Mouse (Mus musculus): Measurements from ENCODE around the gene Cul4a. TPM values are rescaled to one million over a fixed set of nuclear protein-coding genes. Genes with fewer than 3 reads are reported as not detected.

Gene Cul4a
- polyA plus RNA-seq, 1 experiment, result 3.6 TPM

GRCm38 (mm10) chr8:13180408-13180807 is 75.0 kb downstream of the Cul4a start:
- Histone ChIP-seq H3K4me1 (ENCODE audit: control insufficient read depth) (peaks cover 19% of the 10 kb centered on the region), H3K27me3 (ENCODE audit: control insufficient read depth) (no peaks in the 10 kb centered on the region), H3K36me3 (ENCODE audit: control insufficient read depth) (peaks cover 62% of the 10 kb centered on the region), H3K4me3 (replicated peaks) (no peak overlapping the region), H3K9me3 (ENCODE audit: control insufficient read depth, low read length) (no peaks in the 10 kb centered on the region)
- TF ChIP-seq GATA1 (IDR thresholded peaks at IDR 0.05; ENCODE audit: low read length) (no peak), TAL1 (IDR thresholded peaks at IDR 0.05; ENCODE audit: low read length) (no peak)

GRCm38 (mm10) chr8:13180911-13181690 is 75.7 kb downstream of the Cul4a start:
- TF ChIP-seq GATA1 (IDR thresholded peaks at IDR 0.05; ENCODE audit: low read length), result no peak
- TF ChIP-seq TAL1 (IDR thresholded peaks at IDR 0.05; ENCODE audit: low read length), result no peak
- no peaks in the 10 kb centered on the region for H3K27me3 ChIP-seq (ENCODE audit: control insufficient read depth)

GRCm38 (mm10) chr8:13181691-13181976 is 76.2 kb downstream of the Cul4a start:
- TF ChIP-seq GATA1 (IDR thresholded peaks at IDR 0.05; ENCODE audit: low read length) (no peak), TAL1 (IDR thresholded peaks at IDR 0.05; ENCODE audit: low read length) (no peak)
- Histone ChIP-seq H3K4me1 (ENCODE audit: control insufficient read depth) (peaks cover 19% of the 10 kb centered on the region), H3K27me3 (ENCODE audit: control insufficient read depth) (no peaks in the 10 kb centered on the region), H3K9me3 (ENCODE audit: control insufficient read depth, low read length) (no peaks in the 10 kb centered on the region), H3K4me3 (replicated peaks) (no peak overlapping the region), H3K36me3 (ENCODE audit: control insufficient read depth) (peaks cover 59% of the 10 kb centered on the region)

More at GRCm38 (mm10) chr8:13180911-13181690, 75.7 kb downstream of the Cul4a start:
- Histone ChIP-seq H3K4me1 (ENCODE audit: control insufficient read depth) (peaks cover 19% of the 10 kb centered on the region), H3K4me3 (replicated peaks) (no peak overlapping the region), H3K9me3 (ENCODE audit: control insufficient read depth, low read length) (no peaks in the 10 kb centered on the region), H3K36me3 (ENCODE audit: control insufficient read depth) (peaks cover 61% of the 10 kb centered on the region)

GRCm38 (mm10) chr8:13186819-13187218 is 81.4 kb downstream of the Cul4a start:
- TF ChIP-seq GATA1 (IDR thresholded peaks at IDR 0.05; ENCODE audit: low read length) (no peak), TAL1 (IDR thresholded peaks at IDR 0.05; ENCODE audit: low read length) (no peak)

GRCm38 (mm10) chr8:13187229-13187628 is 81.8 kb downstream of the Cul4a start:
- Histone ChIP-seq H3K27me3 (ENCODE audit: control insufficient read depth) (no peaks in the 10 kb centered on the region), H3K36me3 (ENCODE audit: control insufficient read depth) (peaks cover 58% of the 10 kb centered on the region), H3K4me3 (replicated peaks) (no peak overlapping the region), H3K9me3 (ENCODE audit: control insufficient read depth, low read length) (no peaks in the 10 kb centered on the region), H3K4me1 (ENCODE audit: control insufficient read depth) (peaks cover 9% of the 10 kb centered on the region)
- TF ChIP-seq GATA1 (IDR thresholded peaks at IDR 0.05; ENCODE audit: low read length), result no peak

More at GRCm38 (mm10) chr8:13186819-13187218, 81.4 kb downstream of the Cul4a start:
- peaks cover 13% of the 10 kb centered on the region for H3K4me1 ChIP-seq (ENCODE audit: control insufficient read depth)
- no peak overlapping the region for H3K4me3 ChIP-seq (replicated peaks)
- H3K36me3 ChIP-seq (ENCODE audit: control insufficient read depth), result peaks cover 56% of the 10 kb centered on the region
- H3K27me3 ChIP-seq (ENCODE audit: control insufficient read depth), result no peaks in the 10 kb centered on the region
- H3K9me3 ChIP-seq (ENCODE audit: control insufficient read depth, low read length), result no peaks in the 10 kb centered on the region

GRCm38 (mm10) chr8:13187638-13188037 is 82.2 kb downstream of the Cul4a start:
- no peak for TF ChIP-seq TAL1 (IDR thresholded peaks at IDR 0.05; ENCODE audit: low read length)
- TF ChIP-seq GATA1 (IDR thresholded peaks at IDR 0.05; ENCODE audit: low read length), result no peak
- no peaks in the 10 kb centered on the region for H3K27me3 ChIP-seq (ENCODE audit: control insufficient read depth)
- H3K4me3 ChIP-seq (replicated peaks), result no peak overlapping the region
- H3K9me3 ChIP-seq (ENCODE audit: control insufficient read depth, low read length), result no peaks in the 10 kb centered on the region
- peaks cover 6% of the 10 kb centered on the region for H3K4me1 ChIP-seq (ENCODE audit: control insufficient read depth)
- H3K36me3 ChIP-seq (ENCODE audit: control insufficient read depth), result peaks cover 56% of the 10 kb centered on the region

DNA sequence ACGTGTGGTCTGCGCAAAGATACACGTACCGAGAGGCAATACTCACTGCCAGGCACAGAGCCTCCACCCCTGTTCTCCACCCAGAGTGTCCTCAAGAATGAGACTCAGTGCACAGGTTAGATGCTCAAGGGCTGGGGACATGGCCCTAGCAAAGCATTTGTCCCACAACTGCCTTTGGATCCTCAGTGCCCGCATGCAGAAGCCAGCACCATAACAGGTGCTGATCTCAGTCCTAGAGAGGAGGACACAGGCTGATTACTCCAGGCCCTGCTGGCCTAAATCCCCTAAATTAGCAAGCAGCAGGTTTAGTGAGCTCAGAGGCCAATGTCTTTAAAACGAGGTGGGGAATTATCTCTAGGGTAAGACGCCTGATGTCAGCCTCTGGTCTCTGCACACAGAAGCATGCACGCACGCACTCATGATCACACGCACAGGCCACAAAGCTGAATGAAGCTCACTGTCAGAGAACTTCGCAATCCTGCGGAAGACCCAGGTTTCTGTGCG is 82.7 kb downstream of the Cul4a start:
- Histone ChIP-seq H3K4me3 (replicated peaks) (no peak overlapping the region), H3K36me3 (ENCODE audit: control insufficient read depth) (peaks cover 56% of the 10 kb centered on the region), H3K27me3 (ENCODE audit: control insufficient read depth) (no peaks in the 10 kb centered on the region), H3K4me1 (ENCODE audit: control insufficient read depth) (peaks cover 6% of the 10 kb centered on the region), H3K9me3 (ENCODE audit: control insufficient read depth, low read length) (no peaks in the 10 kb centered on the region)
- TF ChIP-seq TAL1 (IDR thresholded peaks at IDR 0.05; ENCODE audit: low read length) (no peak), GATA1 (IDR thresholded peaks at IDR 0.05; ENCODE audit: low read length) (no peak)

DNA sequence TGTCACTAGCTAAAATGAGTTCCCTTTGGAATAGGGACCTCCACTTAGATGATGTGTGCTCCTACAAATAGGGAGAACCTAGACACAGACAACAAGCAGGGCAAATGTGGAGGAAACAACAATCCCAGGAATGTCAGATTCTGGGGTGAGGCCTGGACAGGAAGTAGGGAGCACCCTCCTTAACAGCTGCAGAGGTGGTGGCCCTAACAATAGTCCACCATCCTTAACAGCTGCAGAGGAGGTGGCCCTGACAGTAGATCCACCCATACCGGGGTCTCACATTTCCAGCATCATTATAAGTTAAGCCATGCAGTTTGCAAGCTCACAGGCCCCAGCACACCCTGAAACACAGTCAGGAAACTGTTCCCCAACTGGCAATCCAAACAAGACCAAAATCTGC is 83.4 kb downstream of the Cul4a start:
- Histone ChIP-seq H3K9me3 (ENCODE audit: control insufficient read depth, low read length) (no peaks in the 10 kb centered on the region), H3K27me3 (ENCODE audit: control insufficient read depth) (no peaks in the 10 kb centered on the region), H3K4me3 (replicated peaks) (no peak overlapping the region), H3K36me3 (ENCODE audit: control insufficient read depth) (peaks cover 51% of the 10 kb centered on the region), H3K4me1 (ENCODE audit: control insufficient read depth) (peaks cover 11% of the 10 kb centered on the region)
- TF ChIP-seq GATA1 (IDR thresholded peaks at IDR 0.05; ENCODE audit: low read length), result no peak
- no peak for TF ChIP-seq TAL1 (IDR thresholded peaks at IDR 0.05; ENCODE audit: low read length)

- no peaks in the 10 kb centered on the region for H3K27me3 ChIP-seq (ENCODE audit: control insufficient read depth)
- peaks cover 40% of the 10 kb centered on the region for H3K36me3 ChIP-seq (ENCODE audit: control insufficient read depth)
- TF ChIP-seq GATA1 (IDR thresholded peaks at IDR 0.05; ENCODE audit: low read length) (0 out of 2 replicates have a peak, but pooled peaks have one; percentile 12), TAL1 (IDR thresholded peaks at IDR 0.05; ENCODE audit: low read length) (no peak)
- no peaks in the 10 kb centered on the region for H3K9me3 ChIP-seq (ENCODE audit: control insufficient read depth, low read length)
- H3K4me3 ChIP-seq (replicated peaks), result no peak overlapping the region
- peaks cover 11% of the 10 kb centered on the region for H3K4me1 ChIP-seq (ENCODE audit: control insufficient read depth)
Measured at GRCm38 (mm10) chr8:13190235-13190634, 84.8 kb downstream of the Cul4a start.

Measured in erythroblast, embryonic 14.5 days (primary cell).